Mouse (Mus musculus) heart, postnatal 0 days (tissue): Measurements from ENCODE around the gene Kcnj6. TPM values are rescaled to one million over a fixed set of nuclear protein-coding genes. Genes with fewer than 3 reads are reported as not detected.

Experiments
- ATAC-seq: fragments of 200-750 bp; cut with Nextera tagmentation; 2 replicates; pipeline ENCODE4 v1.8.0; 2017; ENCODE audit warnings: low read depth, moderate number of reproducible peaks, moderate library complexity; ENCODE audit not compliant: insufficient read depth
- DNase-seq: peaks from one replicate; pipeline ENCODE4 v3.0.0-alpha.2; 2016; ENCODE audit warnings: low spot score
- H3K27ac ChIP-seq: fragments of 300-500 bp; sonication (generic); 2 replicates; pipeline ENCODE4 v1.5.1; 2014; ENCODE audit warnings: low read depth, mild to moderate bottlenecking
- H3K27me3 ChIP-seq: fragments of 300-500 bp; sonication (generic); 2 replicates; pipeline ENCODE4 v1.6.1; 2014; ENCODE audit warnings: low read length, mixed read lengths; ENCODE audit not compliant: control insufficient read depth, insufficient read depth
- H3K36me3 ChIP-seq: fragments of 300-500 bp; sonication (generic); replicated peaks from 2 replicates; pipeline ENCODE4 v1.6.1; 2014; ENCODE audit warnings: low read length, mixed read lengths; ENCODE audit not compliant: control insufficient read depth, insufficient read depth
- H3K4me1 ChIP-seq: fragments of 300-500 bp; sonication (generic); 2 replicates; pipeline ENCODE4 v1.6.1; 2014; ENCODE audit warnings: antibody characterized with exemption; ENCODE audit not compliant: control insufficient read depth, insufficient read depth
- H3K4me2 ChIP-seq: fragments of 300-500 bp; sonication (generic); 2 replicates; pipeline ENCODE4 v1.6.1; 2014; ENCODE audit warnings: low read depth, mild to moderate bottlenecking, low read length, moderate library complexity
- H3K4me3 ChIP-seq: fragments of 300-500 bp; sonication (generic); 2 replicates; pipeline ENCODE4 v1.5.1; 2014; ENCODE audit warnings: low read depth, low read length
- H3K9ac ChIP-seq: fragments of 300-500 bp; sonication (generic); replicated peaks from 2 replicates; pipeline ENCODE4 v1.6.1; 2014; ENCODE audit warnings: low read depth, low read length, mixed read lengths
- H3K9me3 ChIP-seq: fragments of 300-500 bp; sonication (generic); replicated peaks from 2 replicates; pipeline ENCODE4 v1.6.1; 2016; ENCODE audit warnings: low read length; ENCODE audit not compliant: control insufficient read depth
- CTCF ChIP-seq: IDR thresholded peaks from 2 replicates; pipeline ENCODE4 v1.5.1; 2016; ENCODE audit warnings: antibody characterized with exemption, control low read depth, low read depth
- EP300 ChIP-seq: IDR thresholded peaks from 2 replicates; pipeline ENCODE4 v1.6.1; 2016; ENCODE audit warnings: antibody characterized with exemption, low read depth
- WGBS: fragments of 180-500 bp; shearing (Covaris S2); extraction: QIAGEN DNeasy Blood & Tissue Kit; methylation state at CpG from one replicate; pipeline ENCODE4 v1.1.7; 2014; 5-methylcytosine and 5-hydroxymethylcytosine counted together
- microRNA-seq: library from miRNA; unstranded; fragments of <30 nt; microRNA quantifications from one replicate; pipeline ENCODE4, GENCODE M21; 2016
- polyA plus RNA-seq: library from polyadenylated mRNA; unstranded; fragments of >200 nt; fragmentation: Nextera tagmentation; extraction: Ambion mirVana; gene quantifications from 2 replicates; pipeline ENCODE4 v1.2.1, GENCODE M21; 2015
- total RNA-seq: library from RNA; depleted of rRNA; stranded (reverse); fragments of >200 nt; gene quantifications from 2 replicates; pipeline ENCODE4 v1.2.3, GENCODE M21; 2014; ENCODE audit warnings: low replicate concordance

The Kcnj6 gene
- total and polyA plus RNA-seq, 2 experiments from 2014 or later, result not detected

DNA sequence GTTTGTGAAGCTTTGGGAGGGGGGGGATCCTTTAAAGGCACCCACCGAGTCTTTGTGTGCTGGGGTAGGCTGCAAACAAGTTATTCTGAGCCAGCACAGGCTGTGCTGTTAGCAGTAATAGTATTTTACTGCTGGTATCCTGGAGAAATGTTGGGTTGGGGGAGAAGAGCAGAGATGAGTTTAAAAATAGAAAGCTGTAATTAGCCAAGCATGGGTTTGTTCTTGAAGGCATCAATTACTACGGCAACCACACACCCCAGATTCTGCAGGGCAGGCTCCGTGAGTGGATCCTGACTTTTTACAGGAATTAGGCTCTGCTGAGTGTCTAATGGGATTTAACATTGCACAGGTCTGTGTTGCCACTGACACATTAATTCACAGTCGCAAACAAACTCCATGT is 278.6 kb downstream of the Kcnj6 start:
- Histone ChIP-seq H3K9ac (peak overlapping the region; percentile 45; the same call in 1 of the 2 replicates), H3K9me3 (peaks cover 5% of the 10 kb centered on the region; the same call in 1 of the 2 replicates)
- WGBS, result 38% methylated on average over 4 of the region's 4 CpGs

GRCm38 (mm10) chr16:94717051-94717450 is 280.4 kb downstream of the Kcnj6 start:
- peaks cover 28% of the 10 kb centered on the region; the same call in 1 of the 2 replicates for H3K4me1 ChIP-seq
- H3K27me3 ChIP-seq, result no peaks in the 10 kb centered on the region
- peaks cover 5% of the 10 kb centered on the region; the same call in 1 of the 2 replicates for H3K9me3 ChIP-seq
- H3K4me2 ChIP-seq, result no peak overlapping the region
- H3K9ac ChIP-seq, result no peak overlapping the region
- ATAC-seq, result no peak
- no peak overlapping the region for H3K27ac ChIP-seq
- no peaks in the 10 kb centered on the region for H3K36me3 ChIP-seq
- no peak overlapping the region for H3K4me3 ChIP-seq
- no peak for DNase-seq
- 92% methylated on average over 11 of the region's 11 CpGs for WGBS
- TF ChIP-seq CTCF (no peak), EP300 (no peak)

More for the DNA sequence above, 278.6 kb downstream of the Kcnj6 start:
- Histone ChIP-seq H3K27me3 (no peaks in the 10 kb centered on the region), H3K4me3 (no peak overlapping the region), H3K4me1 (peaks cover 33% of the 10 kb centered on the region), H3K36me3 (no peaks in the 10 kb centered on the region), H3K27ac (peak overlapping the region; percentile 98), H3K4me2 (no peak overlapping the region)
- peak; percentile 14 for DNase-seq
- no peak for ATAC-seq
- TF ChIP-seq CTCF, result no peak
- TF ChIP-seq EP300, result no peak

DNA sequence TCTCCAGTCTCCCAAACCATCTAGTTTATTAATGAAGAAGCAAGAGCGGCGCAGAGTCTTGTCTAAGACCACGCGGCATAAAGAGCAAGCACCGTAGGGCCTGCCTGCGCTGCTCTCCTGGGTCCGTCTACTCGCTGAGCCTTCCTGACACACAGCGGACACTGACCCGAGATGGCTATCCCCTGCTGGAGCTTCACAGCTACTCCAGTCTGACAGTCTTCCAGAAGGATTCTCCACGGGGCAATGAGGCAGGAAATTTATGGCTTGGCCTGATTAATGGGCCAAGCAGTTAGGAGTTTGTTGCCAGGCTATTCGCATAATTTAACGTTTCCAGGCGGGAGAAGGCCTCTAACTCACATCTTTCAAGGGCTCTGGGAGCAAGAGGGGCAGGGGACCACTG is 283.0 kb downstream of the Kcnj6 start:
- peaks cover 14% of the 10 kb centered on the region; the same call in 1 of the 2 replicates for H3K4me1 ChIP-seq
- peaks cover 5% of the 10 kb centered on the region; the same call in 1 of the 2 replicates for H3K9me3 ChIP-seq
- ATAC-seq (no peak), DNase-seq (no peak)
- no peak overlapping the region for H3K4me3 ChIP-seq
- H3K27ac ChIP-seq, result no peak overlapping the region
- no peaks in the 10 kb centered on the region for H3K36me3 ChIP-seq
- no peak overlapping the region for H3K9ac ChIP-seq
- no peak overlapping the region for H3K4me2 ChIP-seq
- no peaks in the 10 kb centered on the region for H3K27me3 ChIP-seq
- 72% methylated on average over 14 of the region's 14 CpGs for WGBS
- no peak for TF ChIP-seq CTCF
- TF ChIP-seq EP300, result no peak

- TF ChIP-seq EP300 (no peak), CTCF (peak; percentile 93)
- 7% methylated on average over 25 of the region's 25 CpGs for WGBS
- peaks cover 5% of the 10 kb centered on the region; the same call in 1 of the 2 replicates for H3K4me1 ChIP-seq
These were observed 283.9 kb downstream of the Kcnj6 start for GRCm38 (mm10) chr16:94713480-94714094.

DNA sequence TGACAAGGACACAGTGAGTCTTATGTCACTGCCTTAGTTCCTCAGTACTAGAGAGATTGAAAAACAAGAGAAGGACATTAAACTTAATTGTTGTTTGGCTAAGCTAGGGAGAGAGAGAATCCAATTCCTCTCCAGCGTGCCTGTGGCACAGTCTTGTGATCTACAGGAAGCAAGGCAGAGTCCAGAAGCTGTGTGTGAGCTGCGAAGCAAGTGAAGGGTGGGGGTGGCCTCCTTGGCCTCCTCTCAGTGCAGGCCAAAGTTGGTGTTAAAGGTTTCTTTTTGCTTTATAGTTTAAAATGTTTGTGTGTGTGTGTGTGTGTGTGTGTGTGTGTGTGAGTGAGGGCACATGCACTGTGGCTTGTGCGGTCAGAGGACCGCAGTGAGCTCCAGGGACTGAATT is 295.5 kb downstream of the Kcnj6 start:
- Histone ChIP-seq H3K9ac (no peak overlapping the region), H3K27me3 (no peaks in the 10 kb centered on the region), H3K4me1 (no peaks in the 10 kb centered on the region), H3K4me3 (no peak overlapping the region), H3K27ac (no peak overlapping the region), H3K36me3 (no peaks in the 10 kb centered on the region), H3K4me2 (no peak overlapping the region), H3K9me3 (no peaks in the 10 kb centered on the region)
- no peak for TF ChIP-seq EP300
- TF ChIP-seq CTCF, result no peak
- 76% methylated on average over 4 of the region's 4 CpGs for WGBS
- ATAC-seq, result no peak
- DNase-seq, result no peak

More at GRCm38 (mm10) chr16:94713480-94714094, 283.9 kb downstream of the Kcnj6 start:
- H3K9me3 ChIP-seq, result peaks cover 5% of the 10 kb centered on the region; the same call in 1 of the 2 replicates
- H3K9ac ChIP-seq, result no peak overlapping the region; the same call in 1 of the 2 replicates
- DNase-seq (peak; percentile 82), ATAC-seq (peak; percentile 89)
- no peaks in the 10 kb centered on the region for H3K27me3 ChIP-seq
- peak overlapping the region; percentile 61 for H3K4me2 ChIP-seq
- H3K36me3 ChIP-seq, result no peaks in the 10 kb centered on the region
- peak overlapping the region; percentile 32 for H3K4me3 ChIP-seq
- no peak overlapping the region for H3K27ac ChIP-seq

DNA sequence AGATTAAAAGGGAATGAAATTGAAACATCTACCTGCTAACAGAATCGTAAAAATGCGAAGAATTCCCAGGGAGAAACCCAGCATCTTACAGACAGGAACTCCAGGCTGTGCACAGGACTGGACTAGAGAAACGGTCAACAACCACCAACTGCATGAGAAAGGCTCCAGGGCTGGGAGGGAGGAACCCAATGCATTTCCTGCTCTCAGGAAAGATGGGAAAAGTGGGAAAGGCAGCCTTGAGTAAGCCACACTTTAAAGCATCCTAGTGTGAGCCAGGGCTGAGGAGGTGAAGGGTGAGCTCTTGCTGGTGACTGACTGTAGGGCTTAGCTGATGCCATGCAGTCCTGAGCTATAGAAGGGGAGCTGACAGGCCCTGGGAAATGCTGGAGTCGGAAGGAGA is 296.4 kb downstream of the Kcnj6 start:
- no peaks in the 10 kb centered on the region for H3K9me3 ChIP-seq
- H3K4me3 ChIP-seq, result no peak overlapping the region
- WGBS, result 74% methylated on average over 4 of the region's 4 CpGs
- H3K36me3 ChIP-seq, result 0 out of 2 replicates have a peak, but pooled peaks cover under 1% of the 10 kb centered on the region
- ATAC-seq (no peak), DNase-seq (no peak)
- H3K4me1 ChIP-seq, result no peaks in the 10 kb centered on the region
- no peak for TF ChIP-seq CTCF
- no peak for TF ChIP-seq EP300
- no peak overlapping the region for H3K9ac ChIP-seq
- no peak overlapping the region for H3K27ac ChIP-seq
- no peak overlapping the region for H3K4me2 ChIP-seq
- no peaks in the 10 kb centered on the region for H3K27me3 ChIP-seq

Small RNA genes within 50 kb of the gene (microRNA-seq; reads per million reads assigned to microRNA genes)
- gene Gm22745, result not detected
